Mouse (Mus musculus) MEL (cell line): ENCODE data around the gene Hes3. TPM values are rescaled to one million over a fixed set of nuclear protein-coding genes. Genes with fewer than 3 reads are reported as not detected.
A peak's percentile ranks its signal among the peaks of the same experiment; 100 is the strongest.

Source experiments
- DNase-seq: peaks from one replicate; pipeline ENCODE4 v3.0.0; 2011; ENCODE audit warnings: low read depth, low spot score
- H3K27ac ChIP-seq: 2 replicates; pipeline ENCODE4 v1.5.1; 2012; ENCODE audit warnings: low read depth, mild to moderate bottlenecking, control low read depth, low read length, moderate library complexity; ENCODE audit not compliant: control insufficient read depth
- H3K27me3 ChIP-seq, 2 experiments: fragments of 150-350 bp in 1 of 2; sonication (generic) in 1 of 2; 2 replicates each; pipeline ENCODE4 v1.6.1; 2012; ENCODE audit warnings: low read length in 2 of 2, mild to moderate bottlenecking in 2 of 2, improper control_type of control experiment in 1 of 2, moderate library complexity in 1 of 2; ENCODE audit not compliant: insufficient read depth in 2 of 2, control insufficient read depth in 1 of 2
- H3K36me3 ChIP-seq, 2 experiments: 2 replicates each; pipeline ENCODE4 v1.6.1; 2012 to 2014; ENCODE audit warnings: low read length in 2 of 2, improper control_type of control experiment in 1 of 2, inconsistent platforms in 1 of 2, mild to moderate bottlenecking in 1 of 2; ENCODE audit not compliant: insufficient read depth in 2 of 2, control insufficient read depth in 1 of 2
- H3K4me1 ChIP-seq, 2 experiments: fragments of 150-350 bp in 1 of 2; sonication (generic) in 1 of 2; 2 replicates each; pipeline ENCODE4 v1.6.1; 2012; ENCODE audit warnings: low read length in 2 of 2, improper control_type of control experiment in 1 of 2, mild to moderate bottlenecking in 1 of 2; ENCODE audit not compliant: insufficient read depth in 2 of 2, control insufficient read depth in 1 of 2
- H3K4me3 ChIP-seq, 2 experiments: fragments of 150-350 bp in 1 of 2; sonication (generic) in 1 of 2; 2 replicates each; pipeline ENCODE4 v1.5.1; 2012; ENCODE audit warnings: low read depth in 2 of 2, low read length in 2 of 2, mild to moderate bottlenecking in 2 of 2, moderate library complexity in 2 of 2, control low read depth in 1 of 2, improper control_type of control experiment in 1 of 2; ENCODE audit not compliant: control insufficient read depth in 1 of 2, insufficient read depth in 1 of 2
- H3K79me2 ChIP-seq: 2 replicates; pipeline ENCODE4 v1.6.1; 2012; ENCODE audit warnings: mild to moderate bottlenecking, low read length, moderate library complexity; ENCODE audit not compliant: control insufficient read depth, poor library complexity, insufficient read depth
- H3K9ac ChIP-seq: 2 replicates; pipeline ENCODE4 v1.6.1; 2012; ENCODE audit warnings: low read depth, mild to moderate bottlenecking, control low read depth, low read length, moderate library complexity; ENCODE audit not compliant: control insufficient read depth, poor library complexity, severe bottlenecking
- H3K9me3 ChIP-seq: fragments of 150-350 bp; sonication (generic); replicated peaks from 2 replicates; pipeline ENCODE4 v1.6.1; 2012; ENCODE audit warnings: mild to moderate bottlenecking, low read length, improper control_type of control experiment, moderate library complexity; ENCODE audit not compliant: insufficient read depth
- BHLHE40 ChIP-seq: IDR thresholded peaks from 2 replicates; pipeline ENCODE4 v1.6.1; 2012; ENCODE audit warnings: low read depth, mild to moderate bottlenecking, inconsistent platforms, low read length, improper control_type of control experiment, borderline replicate concordance
- CHD1 ChIP-seq: IDR thresholded peaks from 2 replicates; pipeline ENCODE4 v1.6.1; 2012; ENCODE audit warnings: low read depth, mild to moderate bottlenecking, inconsistent platforms, low read length, improper control_type of control experiment
- CHD2 ChIP-seq: IDR thresholded peaks from 2 replicates; pipeline ENCODE4 v1.6.1; 2011; ENCODE audit warnings: low read length, improper control_type of control experiment
- CTCF ChIP-seq, 3 experiments: IDR thresholded peaks in 2 of 3; conservative IDR thresholded peaks in 1 of 3; 2 replicates each; pipeline ENCODE4 v1.5.1; 2011 to 2012; ENCODE audit warnings: low read length in 3 of 3, low read depth in 2 of 3, mild to moderate bottlenecking in 2 of 3, improper control_type of control experiment in 1 of 3, inconsistent platforms in 1 of 3, mixed read lengths in 1 of 3, moderate library complexity in 1 of 3; ENCODE audit not compliant: control insufficient read depth in 1 of 3, insufficient read depth in 1 of 3, poor library complexity in 1 of 3, severe bottlenecking in 1 of 3
- E2F4 ChIP-seq: IDR thresholded peaks from 2 replicates; pipeline ENCODE4 v1.6.1; 2011; ENCODE audit warnings: low read depth, low read length, improper control_type of control experiment, borderline replicate concordance
- ELF1 ChIP-seq: IDR thresholded peaks from 2 replicates; pipeline ENCODE4 v1.6.1; 2014; ENCODE audit warnings: low read depth, mild to moderate bottlenecking, inconsistent platforms, low read length, improper control_type of control experiment, moderate library complexity
- EP300 ChIP-seq, 2 experiments: IDR thresholded peaks; 2 replicates each; pipeline ENCODE4 v1.6.1; 2011; ENCODE audit warnings: improper control_type of control experiment in 2 of 2, low read length in 2 of 2, low read depth in 1 of 2, mild to moderate bottlenecking in 1 of 2
- ETS1 ChIP-seq: IDR thresholded peaks from 2 replicates; pipeline ENCODE4 v1.6.1; 2012; ENCODE audit warnings: low read depth, mild to moderate bottlenecking, inconsistent platforms, low read length, improper control_type of control experiment, moderate library complexity
- GABPA ChIP-seq: IDR thresholded peaks from 2 replicates; pipeline ENCODE4 v1.6.1; 2012; ENCODE audit warnings: low read depth, mild to moderate bottlenecking, inconsistent platforms, low read length, improper control_type of control experiment, moderate library complexity
- GATA1 ChIP-seq: IDR thresholded peaks from 2 replicates; pipeline ENCODE4 v1.6.1; 2011; ENCODE audit warnings: low read depth, low read length, improper control_type of control experiment
- HCFC1 ChIP-seq: IDR thresholded peaks from 2 replicates; pipeline ENCODE4 v1.6.1; 2012; ENCODE audit warnings: low read depth, mild to moderate bottlenecking, inconsistent platforms, low read length, improper control_type of control experiment, moderate library complexity
- JUND ChIP-seq: IDR thresholded peaks from 2 replicates; pipeline ENCODE4 v1.6.1; 2011; ENCODE audit warnings: low read depth, mild to moderate bottlenecking, improper control_type of control experiment, low read length
- KAT2A ChIP-seq: conservative IDR thresholded peaks from 2 replicates; pipeline ENCODE4 v1.6.1; 2012; ENCODE audit warnings: low read depth, low read length, improper control_type of control experiment, inconsistent platforms
- MAFK ChIP-seq: IDR thresholded peaks from 2 replicates; pipeline ENCODE4 v1.6.1; 2011; ENCODE audit warnings: low read depth, mild to moderate bottlenecking, low read length, improper control_type of control experiment, borderline replicate concordance
- MAX ChIP-seq: IDR thresholded peaks from 2 replicates; pipeline ENCODE4 v1.6.1; 2011; ENCODE audit warnings: low read length, improper control_type of control experiment
- MAZ ChIP-seq: IDR thresholded peaks from 2 replicates; pipeline ENCODE4 v1.6.1; 2012; ENCODE audit warnings: low read depth, mild to moderate bottlenecking, inconsistent platforms, low read length, improper control_type of control experiment
- MEF2A ChIP-seq: IDR thresholded peaks from 2 replicates; pipeline ENCODE4 v1.6.1; 2014; ENCODE audit warnings: low read depth, mild to moderate bottlenecking, inconsistent platforms, low read length, improper control_type of control experiment; ENCODE audit not compliant: poor library complexity, insufficient replicate concordance, severe bottlenecking; ENCODE audit errors: extremely low read depth
- MXI1 ChIP-seq: IDR thresholded peaks from 2 replicates; pipeline ENCODE4 v1.6.1; 2011; ENCODE audit warnings: mild to moderate bottlenecking, low read depth, low read length, improper control_type of control experiment
- MYB ChIP-seq: IDR thresholded peaks from 2 replicates; pipeline ENCODE4 v1.6.1; 2011; ENCODE audit warnings: mild to moderate bottlenecking, low read depth, low read length, improper control_type of control experiment
- MYC ChIP-seq: IDR thresholded peaks from 2 replicates; pipeline ENCODE4 v1.6.1; 2011; ENCODE audit warnings: low read depth, mild to moderate bottlenecking, low read length, improper control_type of control experiment, moderate library complexity
- NELFE ChIP-seq: IDR thresholded peaks from 2 replicates; pipeline ENCODE4 v1.6.1; 2011; ENCODE audit warnings: low read depth, low read length, improper control_type of control experiment
- NRF1 ChIP-seq: IDR thresholded peaks from 2 replicates; pipeline ENCODE4 v1.6.1; 2014; ENCODE audit warnings: low read depth, mild to moderate bottlenecking, inconsistent platforms, low read length, improper control_type of control experiment, moderate library complexity; ENCODE audit not compliant: poor library complexity, insufficient read depth, severe bottlenecking
- POLR2A ChIP-seq, 2 experiments: IDR thresholded peaks; 2 replicates each; pipeline ENCODE4 v1.6.1; 2011 to 2012; ENCODE audit warnings: low read length in 2 of 2, mild to moderate bottlenecking in 2 of 2, control low read depth in 1 of 2, improper control_type of control experiment in 1 of 2, low read depth in 1 of 2, moderate library complexity in 1 of 2; ENCODE audit not compliant: control insufficient read depth in 1 of 2, insufficient read depth in 1 of 2, poor library complexity in 1 of 2
- POLR2AphosphoS2 ChIP-seq: IDR thresholded peaks from 2 replicates; pipeline ENCODE4 v1.6.1; 2011; ENCODE audit warnings: low read length, improper control_type of control experiment
- POLR2AphosphoS5 ChIP-seq: IDR thresholded peaks from 2 replicates; pipeline ENCODE4 v1.6.1; 2012; ENCODE audit warnings: low read depth, borderline replicate concordance, mild to moderate bottlenecking, inconsistent platforms, low read length, moderate library complexity, mixed read lengths
- RAD21 ChIP-seq: IDR thresholded peaks from 2 replicates; pipeline ENCODE4 v1.6.1; 2011; ENCODE audit warnings: mild to moderate bottlenecking, low read depth, low read length, improper control_type of control experiment
- RCOR1 ChIP-seq: IDR thresholded peaks from 2 replicates; pipeline ENCODE4 v1.6.1; 2012; ENCODE audit warnings: low read depth, mild to moderate bottlenecking, inconsistent platforms, low read length, improper control_type of control experiment
- SIN3A ChIP-seq: IDR thresholded peaks from 2 replicates; pipeline ENCODE4 v1.6.1; 2012; ENCODE audit warnings: low read length, improper control_type of control experiment, inconsistent platforms
- SMC3 ChIP-seq: IDR thresholded peaks from 2 replicates; pipeline ENCODE4 v1.6.1; 2011; ENCODE audit warnings: low read depth, low read length, improper control_type of control experiment
- TAL1 ChIP-seq: IDR thresholded peaks from 2 replicates; pipeline ENCODE4 v1.6.1; 2012; ENCODE audit warnings: mild to moderate bottlenecking, inconsistent platforms, low read length, moderate library complexity, mixed read lengths
- TCF12 ChIP-seq: IDR thresholded peaks from 2 replicates; pipeline ENCODE4 v1.6.1; 2014; ENCODE audit warnings: low read depth, mild to moderate bottlenecking, inconsistent platforms, low read length, improper control_type of control experiment, moderate library complexity
- UBTF ChIP-seq: IDR thresholded peaks from 2 replicates; pipeline ENCODE4 v1.6.1; 2012; ENCODE audit warnings: low read depth, mild to moderate bottlenecking, inconsistent platforms, low read length, improper control_type of control experiment, moderate library complexity, borderline replicate concordance; ENCODE audit not compliant: insufficient read depth
- USF1 ChIP-seq: IDR thresholded peaks from 2 replicates; pipeline ENCODE4 v1.6.1; 2014; ENCODE audit warnings: low read depth, mild to moderate bottlenecking, inconsistent platforms, low read length, improper control_type of control experiment, moderate library complexity
- USF2 ChIP-seq, 2 experiments: IDR thresholded peaks; 2 replicates each; pipeline ENCODE4 v1.6.1; 2011 to 2012; ENCODE audit warnings: improper control_type of control experiment in 2 of 2, low read length in 2 of 2, borderline replicate concordance in 1 of 2, inconsistent platforms in 1 of 2, low read depth in 1 of 2, mild to moderate bottlenecking in 1 of 2; ENCODE audit not compliant: insufficient read depth in 1 of 2
- ZC3H11A ChIP-seq: IDR thresholded peaks from 2 replicates; pipeline ENCODE4 v1.6.1; 2012; ENCODE audit warnings: low read depth, mild to moderate bottlenecking, inconsistent platforms, low read length, improper control_type of control experiment
- ZKSCAN1 ChIP-seq: IDR thresholded peaks from 2 replicates; pipeline ENCODE4 v1.6.1; 2012; ENCODE audit warnings: low read depth, mild to moderate bottlenecking, inconsistent platforms, low read length, improper control_type of control experiment, moderate library complexity
- ZMIZ1 ChIP-seq: IDR thresholded peaks from 2 replicates; pipeline ENCODE4 v1.6.1; 2012; ENCODE audit warnings: low read depth, mild to moderate bottlenecking, inconsistent platforms, low read length, improper control_type of control experiment, moderate library complexity
- ZNF384 ChIP-seq: IDR thresholded peaks from 2 replicates; pipeline ENCODE4 v1.6.1; 2012; ENCODE audit warnings: low read depth, mild to moderate bottlenecking, inconsistent platforms, low read length, improper control_type of control experiment
- polyA plus RNA-seq, 2 experiments: library from polyadenylated mRNA; stranded (reverse) in 1 of 2; unstranded in 1 of 2; fragments of >175 nt in 1 of 2; fragments of >200 nt in 1 of 2; gene quantifications; 2 replicates each; pipeline versions ENCODE4 v1.2.1 to v1.2.4; 2012; ENCODE audit warnings: low replicate concordance in 2 of 2, low read depth in 1 of 2; ENCODE audit not compliant: insufficient read length in 2 of 2, insufficient read depth in 1 of 2, missing spikeins in 1 of 2
- total RNA-seq: library from RNA; depleted of rRNA; stranded (reverse); fragments of 300-350 nt; gene quantifications from 2 replicates; pipeline ENCODE4 v1.2.3, GENCODE M21; 2012

The Hes3 gene
- total and polyA plus RNA-seq, 3 experiments = 0.04 TPM; not detected in 2

DNA sequence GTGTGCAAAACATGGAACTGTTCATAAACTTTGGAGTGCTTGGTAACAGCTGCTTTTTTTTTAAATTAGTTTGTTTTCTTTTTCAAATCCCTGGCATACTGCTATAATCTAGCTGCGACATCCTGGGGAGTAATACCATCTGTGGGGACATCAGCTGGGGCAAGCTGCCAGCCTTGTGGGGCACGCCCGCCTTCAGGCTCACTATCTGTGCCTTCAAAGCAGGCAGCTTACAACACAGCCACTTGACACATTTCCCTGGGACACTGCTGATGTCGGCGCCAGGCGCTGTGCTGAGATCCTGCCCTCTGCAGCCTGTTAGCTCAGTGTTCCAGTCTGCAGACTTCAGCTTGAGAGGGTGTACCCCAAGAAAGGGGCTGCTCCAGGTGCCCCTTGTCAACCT is 34.4 kb downstream of the Hes3 start:
- H3K79me2 ChIP-seq = no peaks in the 10 kb centered on the region
- no peaks in the 10 kb centered on the region for H3K27me3 ChIP-seq
- H3K27ac ChIP-seq = no peak overlapping the region
- peaks cover 0 to 7% of the 10 kb centered on the region in 2 experiments; a peak in 1 of 4 replicates for H3K4me1 ChIP-seq
- no peak overlapping the region for H3K9ac ChIP-seq
- DNase-seq = peak; percentile 77
- no peak overlapping the region for H3K4me3 ChIP-seq
- H3K9me3 ChIP-seq = no peaks in the 10 kb centered on the region
- H3K36me3 ChIP-seq = peaks cover 2 to 3% of the 10 kb centered on the region in 2 experiments; a peak in 3 of 4 replicates
- TF ChIP-seq ZMIZ1 = no peak
- no peak for TF ChIP-seq NRF1
- TF ChIP-seq POLR2AphosphoS2 = no peak
- no peak for TF ChIP-seq CHD2
- no peak for TF ChIP-seq MAZ
- peak; percentile 54 to 67 for TF ChIP-seq EP300 (IDR thresholded peaks at IDR 0.05; ENCODE audit: low read depth in 1 of 2, low read length in 2 of 2)
- TF ChIP-seq ZKSCAN1 = no peak
- peak; percentile 39; the same call in 1 of the 2 replicates for TF ChIP-seq RCOR1
- no peak for TF ChIP-seq MEF2A
- TF ChIP-seq HCFC1 = no peak
- no peak for TF ChIP-seq ELF1
- no peak for TF ChIP-seq CTCF (IDR thresholded peaks at IDR 0.05 in 2 of 3, conservative IDR thresholded peaks at IDR 0.05 in 1 of 3; ENCODE audit: control insufficient read depth in 1 of 3, insufficient read depth in 1 of 3, low read depth in 2 of 3, low read length in 3 of 3, poor library complexity in 1 of 3, severe bottlenecking in 1 of 3)
- no peak for TF ChIP-seq E2F4
- no peak for TF ChIP-seq MAFK
- TF ChIP-seq POLR2AphosphoS5 = no peak
- TF ChIP-seq POLR2A (IDR thresholded peaks at IDR 0.05; ENCODE audit: control insufficient read depth in 1 of 2, insufficient read depth in 1 of 2, low read depth in 1 of 2, low read length in 2 of 2, poor library complexity in 1 of 2) = no peak
- TF ChIP-seq ZC3H11A = no peak
- peak; percentile 43; the same call in 1 of the 2 replicates for TF ChIP-seq TAL1
- peak; percentile 46; the same call in 1 of the 2 replicates for TF ChIP-seq ZNF384
- peak; percentile 85 for TF ChIP-seq ETS1
- TF ChIP-seq CHD1 = no peak
- no peak for TF ChIP-seq JUND
- TF ChIP-seq MAX = peak; percentile 21; the same call in 1 of the 2 replicates
- TF ChIP-seq RAD21 = no peak
- no peak for TF ChIP-seq SMC3
- TF ChIP-seq USF2 (IDR thresholded peaks at IDR 0.05; ENCODE audit: borderline replicate concordance in 1 of 2, insufficient read depth in 1 of 2, low read depth in 1 of 2, low read length in 2 of 2) = no peak
- no peak for TF ChIP-seq KAT2A
- peak; percentile 70; the same call in 1 of the 2 replicates for TF ChIP-seq MXI1
- TF ChIP-seq NELFE = no peak
- no peak for TF ChIP-seq MYC
- TF ChIP-seq GABPA = no peak
- TF ChIP-seq BHLHE40 = no peak
- TF ChIP-seq GATA1 = peak; percentile 49
- no peak for TF ChIP-seq UBTF
- no peak for TF ChIP-seq USF1
- no peak for TF ChIP-seq MYB
- peak; percentile 67; the same call in 1 of the 2 replicates for TF ChIP-seq SIN3A
- TF ChIP-seq TCF12 = peak; percentile 69
